Mouse (Mus musculus): Measurements from ENCODE around the gene Dpy30. TPM values are rescaled to one million over a fixed set of nuclear protein-coding genes. Genes with fewer than 3 reads are reported as not detected.

The Dpy30 gene
- total RNA-seq, 2 experiments from 2014 or later, result 48.5 to 51.3 TPM

GRCm38 (mm10) chr17:74295026-74295970 is 28.4 kb downstream of the Dpy30 start, which contains the start of gene Memo1:
Memo1 (minus strand) TSS chr17:74295521.
- DNase-seq (ENCODE audit: low spot score in 2 of 2), result peak; percentile 80 to 84

- DNase-seq (ENCODE audit: low spot score in 2 of 2), result peak; percentile 71 to 83
Observed at GRCm38 (mm10) chr17:74294426-74295025, 29.2 kb downstream of the Dpy30 start.

GRCm38 (mm10) chr17:74293687-74294425 is 29.9 kb downstream of the Dpy30 start:
- DNase-seq (ENCODE audit: low spot score in 2 of 2), result peak in 1 of 2 experiments; percentile 33

GRCm38 (mm10) chr17:74291640-74292361 is 31.9 kb downstream of the Dpy30 start:
- no peak for DNase-seq (ENCODE audit: low spot score in 2 of 2)

GRCm38 (mm10) chr17:74290869-74291268 is 32.9 kb downstream of the Dpy30 start:
- DNase-seq (ENCODE audit: low spot score in 2 of 2), result no peak

- no peak for DNase-seq (ENCODE audit: low spot score in 2 of 2)
Observed at GRCm38 (mm10) chr17:74290198-74290597, 33.5 kb downstream of the Dpy30 start.

GRCm38 (mm10) chr17:74288626-74289025 is 35.1 kb downstream of the Dpy30 start:
- DNase-seq (ENCODE audit: low spot score in 2 of 2), result no peak

- DNase-seq (ENCODE audit: low spot score in 2 of 2), result no peak
Observed at GRCm38 (mm10) chr17:74286140-74286730, 37.5 kb downstream of the Dpy30 start.

- DNase-seq (ENCODE audit: low spot score in 2 of 2), result no peak
Observed at GRCm38 (mm10) chr17:74285730-74286129, 38.0 kb downstream of the Dpy30 start.

- DNase-seq (ENCODE audit: low spot score in 2 of 2), result peak in 1 of 2 experiments; percentile 65
Observed at GRCm38 (mm10) chr17:74284397-74285115, 39.2 kb downstream of the Dpy30 start.

GRCm38 (mm10) chr17:74282024-74282423 is 41.7 kb downstream of the Dpy30 start:
- DNase-seq (ENCODE audit: low spot score in 2 of 2), result no peak

GRCm38 (mm10) chr17:74278966-74279869 is 44.5 kb downstream of the Dpy30 start:
- no peak for DNase-seq (ENCODE audit: low spot score in 2 of 2)

GRCm38 (mm10) chr17:74274471-74274870 is 49.3 kb downstream of the Dpy30 start:
- DNase-seq (ENCODE audit: low spot score in 2 of 2), result no peak

GRCm38 (mm10) chr17:74272683-74273205 is 51.0 kb downstream of the Dpy30 start:
- no peak for DNase-seq (ENCODE audit: low spot score in 2 of 2)

- no peak for DNase-seq (ENCODE audit: low spot score in 2 of 2)
Observed at GRCm38 (mm10) chr17:74271541-74272268, 52.0 kb downstream of the Dpy30 start.

GRCm38 (mm10) chr17:74270205-74270604 is 53.5 kb downstream of the Dpy30 start:
- DNase-seq (ENCODE audit: low spot score in 2 of 2), result no peak

- no peak for DNase-seq (ENCODE audit: low spot score in 2 of 2)
Observed at GRCm38 (mm10) chr17:74267415-74268180, 56.1 kb downstream of the Dpy30 start.

Measured in layer of hippocampus, adult 18-20 months (tissue).